Mouse (Mus musculus) left cerebral cortex, adult 9 months (tissue): ENCODE measurements at regions not wholly inside any gene's neighbourhood (a gene's known extent, or its start where the extent isn't known, plus 50 kb on each side); places are given as distances from the start of the nearest gene placed in this dataset.

Experiments
- DNase-seq, 2 experiments: peaks; one replicate each; pipeline ENCODE4 v3.0.0; 2022; ENCODE audit warnings: low spot score in 2 of 2

DNA sequence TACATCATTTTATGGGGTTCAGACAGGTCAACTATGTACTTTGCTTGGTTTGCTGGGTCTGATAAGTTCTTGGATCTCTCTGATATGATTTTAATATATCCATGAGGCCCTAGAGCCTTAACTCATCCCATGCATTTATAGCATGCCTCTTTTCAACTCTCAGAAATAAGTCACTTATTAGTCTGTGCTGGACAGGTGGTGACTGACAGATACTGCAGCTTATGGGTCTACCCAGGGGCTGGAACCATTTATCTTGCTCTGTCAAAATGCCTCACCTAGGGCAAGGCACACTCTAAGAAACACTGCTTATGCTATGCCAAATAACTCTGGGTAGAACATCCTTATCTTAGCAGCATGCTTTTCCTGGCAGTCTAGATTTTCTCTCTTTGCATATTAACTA is 225.6 kb downstream of the Mbnl1 start:
- no peak for DNase-seq

GRCm38 (mm10) chr3:60707139-60707538 is 234.5 kb downstream of the Mbnl1 start:
- no peak for DNase-seq

- DNase-seq: no peak
These were observed 240.3 kb downstream of the Mbnl1 start for GRCm38 (mm10) chr3:60712896-60713295.

DNA sequence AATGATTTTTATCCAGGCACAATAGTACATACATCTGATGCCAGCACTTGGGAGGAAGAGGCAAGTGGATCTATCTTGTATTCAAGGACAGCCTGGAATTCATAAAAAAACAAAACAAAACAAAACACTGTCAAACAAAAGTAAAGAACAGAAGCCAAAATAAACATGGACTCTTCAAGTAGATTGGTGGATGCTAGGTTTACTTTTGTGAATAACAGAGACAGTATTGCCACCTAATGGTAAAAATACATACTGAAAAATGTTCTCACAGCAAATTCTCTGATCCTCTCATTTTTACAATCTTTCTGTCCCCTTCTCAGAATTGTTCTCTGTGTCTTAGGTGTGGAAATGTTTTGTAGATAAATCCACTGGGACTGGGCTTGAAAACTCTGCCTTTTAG is 247.7 kb downstream of the Mbnl1 start:
- no peak for DNase-seq

DNA sequence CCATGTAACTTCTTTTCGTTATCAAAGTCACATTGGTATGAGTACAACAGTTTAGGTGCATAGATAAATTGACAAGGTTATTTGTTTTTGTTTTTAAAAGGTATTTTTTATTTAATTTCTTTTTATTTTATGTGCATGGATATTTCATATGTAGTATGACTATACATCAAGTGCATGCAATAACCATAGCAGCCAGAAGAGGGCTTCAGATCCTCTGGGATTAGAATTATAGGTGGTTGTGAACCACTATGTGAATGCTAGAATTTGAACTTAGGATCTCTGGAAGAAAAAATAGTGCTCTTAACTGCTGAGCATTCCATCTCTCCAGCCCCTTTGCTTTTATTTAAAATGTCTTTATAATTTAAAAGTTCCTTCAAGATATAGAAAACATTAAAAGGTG is 258.7 kb downstream of the Mbnl1 start:
- DNase-seq: no peak

DNA sequence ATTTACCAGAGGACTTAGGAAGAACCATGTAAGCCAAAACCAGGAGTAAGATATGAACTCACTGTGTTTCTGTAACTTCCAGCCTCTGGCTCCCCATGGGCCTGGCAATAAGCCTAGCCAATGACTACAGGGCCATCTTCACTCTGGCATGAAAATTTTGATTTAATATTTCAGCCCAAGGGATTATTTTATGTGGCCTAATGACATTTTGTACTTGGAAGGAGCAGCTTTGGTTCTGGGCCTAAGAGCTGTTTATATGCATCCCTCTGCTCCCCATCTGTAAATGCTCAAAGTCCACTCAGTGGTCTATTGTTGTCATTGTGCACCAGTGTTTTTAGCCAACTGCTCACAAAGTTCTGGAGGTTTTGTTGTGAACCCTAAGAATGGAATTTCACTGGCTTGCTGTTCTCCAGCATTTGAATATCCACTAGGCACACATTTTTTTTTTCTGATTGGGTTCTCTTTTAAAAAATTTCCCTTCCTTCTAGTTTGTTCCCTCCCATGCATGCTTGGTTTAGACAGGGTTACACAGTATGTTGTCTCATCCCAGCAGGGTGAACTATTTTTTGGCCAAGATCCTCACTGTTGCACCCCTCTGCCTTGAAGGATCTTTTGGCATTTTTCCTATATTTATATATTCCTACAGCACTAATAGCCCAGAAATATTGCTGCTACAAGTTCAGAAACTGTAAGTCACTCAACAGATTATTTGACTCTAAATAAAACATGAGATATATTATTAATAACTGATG is 261.9 kb upstream of the P2ry1 start:
- DNase-seq: no peak

DNA sequence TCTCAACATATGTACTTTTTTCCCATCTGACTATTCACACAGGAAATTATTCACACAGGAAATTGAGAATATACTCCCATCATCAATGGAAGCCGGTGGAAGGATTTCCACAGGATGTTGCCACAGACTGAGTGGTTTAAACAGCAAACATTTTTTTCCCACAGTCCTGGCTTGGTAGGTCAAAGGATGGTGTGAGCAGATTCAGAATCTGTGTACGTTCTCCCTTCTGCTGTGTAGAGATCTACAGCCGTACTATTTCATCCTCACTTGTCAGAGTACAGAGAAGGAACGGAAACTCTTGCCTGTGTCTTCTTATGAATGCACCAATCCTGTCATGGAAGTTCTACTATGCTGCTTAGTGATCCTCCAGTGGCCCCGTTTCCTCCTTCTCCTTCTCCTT is 261.2 kb upstream of the P2ry1 start:
- DNase-seq: no peak

GRCm38 (mm10) chr3:60742232-60742631 is 260.4 kb upstream of the P2ry1 start:
- DNase-seq: no peak

- DNase-seq: no peak
These were observed 257.5 kb upstream of the P2ry1 start for GRCm38 (mm10) chr3:60745075-60745474.

DNA sequence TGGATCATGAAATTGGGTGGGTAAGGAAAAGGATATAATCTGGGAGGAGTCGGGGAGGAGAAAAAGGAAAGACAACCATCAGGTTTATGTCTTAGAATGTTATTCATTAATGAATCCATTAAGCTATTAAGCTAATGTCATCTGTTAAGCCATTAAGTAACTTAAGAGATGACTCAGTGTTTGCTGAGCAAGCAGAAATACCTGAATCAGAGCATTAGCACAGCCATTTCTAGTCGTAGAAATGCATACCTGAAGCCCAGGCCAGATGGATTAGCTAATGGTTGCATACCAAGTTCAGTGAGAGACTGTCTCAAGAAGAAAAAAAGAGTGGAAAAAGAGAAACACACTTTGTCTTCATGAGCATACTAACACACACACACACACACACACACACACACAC is 244.0 kb upstream of the P2ry1 start:
- DNase-seq: no peak

GRCm38 (mm10) chr3:60759046-60759445 is 243.5 kb upstream of the P2ry1 start:
- no peak for DNase-seq

DNA sequence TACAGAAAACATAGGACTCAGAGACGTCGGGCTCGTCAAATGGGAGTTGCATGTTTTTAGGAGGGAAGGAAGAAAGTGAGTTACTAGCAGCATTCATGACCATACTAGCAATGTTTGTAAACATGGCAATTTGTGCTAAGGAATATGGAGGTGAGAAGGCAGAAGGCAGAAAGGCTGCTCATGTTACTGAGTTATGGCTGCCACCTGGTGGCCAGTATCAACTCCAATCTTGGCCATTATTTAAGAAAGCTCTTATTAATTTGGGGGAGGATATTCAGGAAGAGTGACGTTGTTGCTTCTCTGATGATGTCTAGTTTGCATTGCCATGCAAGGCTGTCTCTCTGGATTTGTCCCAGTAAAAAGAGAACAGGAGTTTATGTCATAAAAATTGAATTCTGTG is 239.7 kb upstream of the P2ry1 start:
- DNase-seq: peak in 1 of 2 experiments; percentile 33

GRCm38 (mm10) chr3:60765079-60765478 is 237.5 kb upstream of the P2ry1 start:
- DNase-seq: no peak

DNA sequence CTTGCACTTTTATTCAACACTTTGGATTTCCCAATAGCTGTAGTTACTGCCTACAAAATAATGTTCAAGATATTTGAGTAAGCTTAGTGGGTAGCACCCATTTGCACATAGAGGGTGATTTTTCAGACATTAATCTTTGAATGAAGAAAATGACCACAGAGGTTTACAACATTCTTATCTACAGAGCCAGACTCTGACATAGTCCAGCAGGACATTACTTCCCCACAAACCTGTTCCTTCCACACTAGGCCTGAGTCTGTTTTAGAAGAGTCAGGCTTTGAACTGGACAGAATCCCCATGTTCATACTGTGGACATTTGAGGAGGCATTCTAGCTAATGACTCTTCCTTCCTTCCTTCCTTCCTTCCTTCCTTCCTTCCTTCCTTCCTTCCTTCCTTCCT is 233.6 kb upstream of the P2ry1 start:
- no peak for DNase-seq

GRCm38 (mm10) chr3:60771866-60772265 is 230.7 kb upstream of the P2ry1 start:
- no peak for DNase-seq

GRCm38 (mm10) chr3:60773383-60773782 is 229.2 kb upstream of the P2ry1 start:
- no peak for DNase-seq

GRCm38 (mm10) chr3:60785137-60785875 is 217.3 kb upstream of the P2ry1 start:
- no peak for DNase-seq

GRCm38 (mm10) chr3:60787989-60788388 is 214.6 kb upstream of the P2ry1 start:
- no peak for DNase-seq

DNA sequence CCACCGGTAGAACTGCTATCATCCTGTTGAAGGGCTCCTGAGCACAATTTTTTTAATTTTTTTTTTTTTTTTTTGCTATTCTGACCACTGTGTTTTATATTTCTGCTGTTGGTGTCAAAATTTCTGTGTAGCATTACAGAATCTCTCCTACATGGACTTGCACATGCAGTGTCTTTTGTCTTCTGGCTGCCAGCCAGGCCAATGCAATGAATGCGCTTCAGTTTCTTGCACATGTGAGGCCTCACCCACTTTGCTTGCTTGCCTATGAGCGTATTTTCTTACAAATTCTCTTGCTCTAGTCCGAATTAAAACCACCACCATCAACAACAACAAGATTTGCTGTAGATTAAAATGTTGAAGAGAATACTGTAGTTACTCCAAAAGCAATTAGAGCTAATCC is 213.2 kb upstream of the P2ry1 start:
- DNase-seq: no peak

GRCm38 (mm10) chr3:60792166-60792565 is 210.4 kb upstream of the P2ry1 start:
- DNase-seq: no peak

- no peak for DNase-seq
These were observed 206.4 kb upstream of the P2ry1 start for GRCm38 (mm10) chr3:60796207-60796606.

GRCm38 (mm10) chr3:60797808-60798207 is 204.8 kb upstream of the P2ry1 start:
- DNase-seq: peak in 1 of 2 experiments; percentile 29

DNA sequence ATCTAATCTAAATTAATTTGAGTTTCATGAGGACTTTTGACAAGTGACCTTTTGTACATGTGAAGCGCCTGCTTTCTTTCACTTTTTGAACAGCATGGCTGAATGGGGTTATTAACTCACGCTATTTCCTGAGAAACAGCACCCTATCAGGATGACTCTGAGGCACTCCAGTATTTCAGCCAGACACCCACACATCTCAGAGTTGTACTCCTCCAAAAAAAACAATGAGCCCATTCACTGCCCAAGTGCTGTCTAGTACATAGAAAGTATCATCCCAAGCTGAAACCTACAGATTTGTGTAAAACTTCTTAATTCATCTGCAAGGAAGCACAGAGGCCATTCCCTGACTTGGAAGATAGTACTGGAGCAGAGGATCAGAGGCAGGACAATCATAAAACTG is 204.1 kb upstream of the P2ry1 start:
- DNase-seq: no peak
